Comparison of ENCODE assay signal across 15 mouse cellular contexts in genomic region chr9:69160818-69161217, GRCm38 (mm10).
DNase-seq lines count a peak whose midpoint lies in the region; ATAC-seq and TF ChIP-seq lines count a peak whose summit lies in the region.
"Had no signal": no experiment of that assay in that cellular context is flagged by ENCODE, and none has a peak within 500 bp of the region (broad histone marks: within the 10 kb centered on the region; RNA-seq: fewer than 3 reads in every experiment).

No protein-coding gene starts in this region.

- peak; percentile 29; the same call in 1 of the 2 replicates for TF ChIP-seq CTCF in kidney, adult 2 months (conservative IDR thresholded peaks at IDR 0.05; ENCODE audit: insufficient read depth, insufficient read length, low read depth, low read length)

- no peak for TF ChIP-seq POLR2A in kidney, adult 2 months (IDR thresholded peaks at IDR 0.05; ENCODE audit: low read depth, low read length)

- no peaks in the 10 kb centered on the region for H3K4me1 ChIP-seq in kidney, adult 2 months (ENCODE audit: control insufficient read depth, insufficient read depth, low read length)
- no peaks in the 10 kb centered on the region for H3K4me1 ChIP-seq in midbrain, embryonic 11.5 days (ENCODE audit: control insufficient read depth, insufficient read depth, low read length)
- no peaks in the 10 kb centered on the region for H3K4me1 ChIP-seq in midbrain, embryonic 13.5 days (replicated peaks)

- no peaks in the 10 kb centered on the region for H3K27me3 ChIP-seq in kidney, adult 2 months (replicated peaks; ENCODE audit: control insufficient read depth, insufficient read depth, low read length)
- no peaks in the 10 kb centered on the region for H3K27me3 ChIP-seq in midbrain, embryonic 11.5 days (ENCODE audit: control insufficient read depth, insufficient read depth, low read length)
- no peaks in the 10 kb centered on the region for H3K27me3 ChIP-seq in midbrain, embryonic 13.5 days

- no peak overlapping the region for H3K4me2 ChIP-seq in midbrain, embryonic 11.5 days
- H3K4me2 ChIP-seq in midbrain, embryonic 13.5 days (replicated peaks): no peak overlapping the region

- H3K4me3 ChIP-seq in kidney, adult 2 months (ENCODE audit: insufficient read depth, low read depth, low read length): no peak overlapping the region
- no peak overlapping the region for H3K4me3 ChIP-seq in midbrain, embryonic 11.5 days (ENCODE audit: low read depth, low read length)
- H3K4me3 ChIP-seq in midbrain, embryonic 13.5 days (replicated peaks): no peak overlapping the region

- DNase-seq in CD4-positive, CD25-positive, alpha-beta regulatory T cell, adult 2 months (ENCODE audit: low read depth, low spot score): peak; percentile 28
- no peak for DNase-seq in kidney, adult 2 months
- no peak for DNase-seq in kidney, adult 9 months
- DNase-seq in midbrain, embryonic 11.5 days (ENCODE audit: low spot score, missing footprints): peak; percentile 72
- peak; percentile 21 for DNase-seq in induced T-regulatory cell, adult 2 months (ENCODE audit: low read depth)
- DNase-seq in spleen, adult 12 weeks (ENCODE audit: low spot score): no peak
- DNase-seq: adrenal gland, postnatal 25 days; cerebellum, adult 9-11 months; kidney, postnatal 10 days; left cerebral cortex, postnatal 4 days had no signal

- H3K27ac ChIP-seq in kidney, adult 2 months (ENCODE audit: insufficient read depth, low read depth, low read length): no peak overlapping the region
- H3K27ac ChIP-seq in midbrain, embryonic 11.5 days (ENCODE audit: low read depth, low read length): no peak overlapping the region
- no peak overlapping the region for H3K27ac ChIP-seq in midbrain, embryonic 13.5 days

- ATAC-seq in CD4-positive, CD25-positive, alpha-beta regulatory T cell, adult 4 months: no peak
- ATAC-seq in midbrain, embryonic 11.5 days (ENCODE audit: low FRiP score): no peak
- ATAC-seq in midbrain, embryonic 13.5 days: no peak
- ATAC-seq: forebrain, embryonic 16.5 days; hindbrain, embryonic 16.5 days had no signal

- no peak overlapping the region for H3K9ac ChIP-seq in midbrain, embryonic 11.5 days (ENCODE audit: low read length)
- no peak overlapping the region for H3K9ac ChIP-seq in midbrain, embryonic 13.5 days (replicated peaks)

- no peaks in the 10 kb centered on the region for H3K36me3 ChIP-seq in kidney, adult 2 months (ENCODE audit: control insufficient read depth, insufficient read depth, low read length)
- no peaks in the 10 kb centered on the region for H3K36me3 ChIP-seq in midbrain, embryonic 11.5 days (ENCODE audit: control insufficient read depth, insufficient read depth, low read length)
- H3K36me3 ChIP-seq in midbrain, embryonic 13.5 days: no peaks in the 10 kb centered on the region
- H3K36me3 ChIP-seq: G1E had no signal

- 92% methylated on average over 5 of the region's 5 CpGs for WGBS in kidney, adult 2 months
- 84% methylated on average over 5 of the region's 5 CpGs for WGBS in midbrain, embryonic 11.5 days
- 87% methylated on average over 5 of the region's 5 CpGs for WGBS in midbrain, embryonic 13.5 days

- no peaks in the 10 kb centered on the region for H3K9me3 ChIP-seq in midbrain, embryonic 11.5 days (ENCODE audit: control insufficient read depth, low read length)
- no peaks in the 10 kb centered on the region for H3K9me3 ChIP-seq in midbrain, embryonic 13.5 days

Comparison
In these comparisons a context has a peak if more than half of its experiments do, and no peak if none do; other contexts are left out.
1. DNase-seq: peak in CD4-positive, CD25-positive, alpha-beta regulatory T cell, adult 2 months (single experiment), midbrain, embryonic 11.5 days (single experiment) and induced T-regulatory cell, adult 2 months (single experiment); none in kidney, adult 2 months (single experiment), kidney, adult 9 months (single experiment) and spleen, adult 12 weeks (single experiment).